Comparison of ENCODE assay signal across 12 mouse cellular contexts in genomic region chr7:101676033-101676761, GRCm38 (mm10). TPM values are rescaled to one million over a fixed set of nuclear protein-coding genes. Genes with fewer than 3 reads are reported as not detected.
A peak's percentile ranks its signal among the peaks of the same experiment; 100 is the strongest.
DNase-seq lines count a peak whose midpoint lies in the region; ATAC-seq and TF ChIP-seq lines count a peak whose summit lies in the region.
"Had no signal": no experiment of that assay in that cellular context is flagged by ENCODE, and none has a peak within 500 bp of the region (broad histone marks: within the 10 kb centered on the region; RNA-seq: fewer than 3 reads in every experiment).

No protein-coding gene starts in this region.

- H3K4me2 ChIP-seq in liver, embryonic 14.5 days (ENCODE audit: low read depth) = no peak overlapping the region
- H3K4me2 ChIP-seq in liver, embryonic 12.5 days = no peak overlapping the region
- H3K4me2 ChIP-seq in heart, embryonic 13.5 days = peak overlapping the region; percentile 51
- H3K4me2 ChIP-seq in stomach, embryonic 15.5 days = no peak overlapping the region

- no peaks in the 10 kb centered on the region for H3K27me3 ChIP-seq in liver, embryonic 14.5 days (ENCODE audit: control insufficient read depth, insufficient read depth, low read length)
- no peaks in the 10 kb centered on the region for H3K27me3 ChIP-seq in liver, embryonic 12.5 days (replicated peaks)
- no peaks in the 10 kb centered on the region for H3K27me3 ChIP-seq in heart, embryonic 13.5 days (replicated peaks)
- no peaks in the 10 kb centered on the region for H3K27me3 ChIP-seq in stomach, embryonic 15.5 days (replicated peaks)
- H3K27me3 ChIP-seq: CH12.LX had no signal

- no peak for TF ChIP-seq CTCF in liver, embryonic 14.5 days (IDR thresholded peaks at IDR 0.05; ENCODE audit: low read depth)

- peaks cover 0 to 8% of the 10 kb centered on the region in 2 experiments; a peak in 2 of 4 replicates for H3K4me1 ChIP-seq in liver, embryonic 14.5 days (replicated peaks; ENCODE audit: control insufficient read depth in 2 of 2, insufficient read depth in 2 of 2, low read length in 1 of 2)
- peaks cover 45% of the 10 kb centered on the region for H3K4me1 ChIP-seq in liver, embryonic 12.5 days
- peaks cover 58% of the 10 kb centered on the region for H3K4me1 ChIP-seq in heart, embryonic 13.5 days
- H3K4me1 ChIP-seq in stomach, embryonic 15.5 days = peaks cover 5% of the 10 kb centered on the region; the same call in 1 of the 2 replicates

- no peak overlapping the region for H3K4me3 ChIP-seq in liver, embryonic 14.5 days (ENCODE audit: insufficient read depth in 1 of 2, low read depth in 2 of 2, low read length in 2 of 2)
- H3K4me3 ChIP-seq in liver, embryonic 12.5 days = no peak overlapping the region
- H3K4me3 ChIP-seq in heart, embryonic 13.5 days = no peak overlapping the region
- no peak overlapping the region for H3K4me3 ChIP-seq in stomach, embryonic 15.5 days (replicated peaks)

- WGBS in liver, embryonic 14.5 days (ENCODE audit: insufficient replicate concordance) = 32% methylated on average over 6 of the region's 6 CpGs
- 53% methylated on average over 6 of the region's 6 CpGs for WGBS in liver, embryonic 12.5 days (ENCODE audit: insufficient replicate concordance)
- 22% methylated on average over 6 of the region's 6 CpGs for WGBS in heart, embryonic 13.5 days
- WGBS in stomach, embryonic 15.5 days = 45% methylated on average over 6 of the region's 6 CpGs

- no peak overlapping the region for H3K27ac ChIP-seq in liver, embryonic 14.5 days
- no peak overlapping the region for H3K27ac ChIP-seq in liver, embryonic 12.5 days
- peak overlapping the region; percentile 86 for H3K27ac ChIP-seq in heart, embryonic 13.5 days (replicated peaks)
- 0 out of 2 replicates have a peak overlapping the region, but pooled peaks have one; percentile 9 for H3K27ac ChIP-seq in stomach, embryonic 15.5 days

- ATAC-seq in liver, embryonic 14.5 days (ENCODE audit: insufficient read depth) = peak; percentile 62
- ATAC-seq in liver, embryonic 12.5 days = no peak
- ATAC-seq in heart, embryonic 13.5 days (ENCODE audit: extremely low read depth, insufficient number of reproducible peaks, low FRiP score, low TSS enrichment) = no peak
- peak; percentile 67; the same call in 1 of the 2 replicates for ATAC-seq in stomach, embryonic 15.5 days (ENCODE audit: insufficient read depth, low FRiP score, low read depth)
- ATAC-seq in inflammation-experienced regulatory T-cells, adult 6 months = no peak
- no peak for ATAC-seq in frontal cortex, adult (ENCODE audit: low TSS enrichment)

- H3K36me3 ChIP-seq in liver, embryonic 14.5 days (replicated peaks; ENCODE audit: control insufficient read depth, insufficient read depth, low read depth) = no peaks in the 10 kb centered on the region
- no peaks in the 10 kb centered on the region for H3K36me3 ChIP-seq in liver, embryonic 12.5 days
- H3K36me3 ChIP-seq in heart, embryonic 13.5 days = no peaks in the 10 kb centered on the region
- H3K36me3 ChIP-seq in stomach, embryonic 15.5 days = no peaks in the 10 kb centered on the region

- no peaks in the 10 kb centered on the region for H3K9me3 ChIP-seq in liver, embryonic 14.5 days (ENCODE audit: control insufficient read depth, low read length)
- H3K9me3 ChIP-seq in liver, embryonic 12.5 days (replicated peaks) = no peaks in the 10 kb centered on the region
- H3K9me3 ChIP-seq in heart, embryonic 13.5 days = no peaks in the 10 kb centered on the region
- H3K9me3 ChIP-seq in stomach, embryonic 15.5 days = no peaks in the 10 kb centered on the region

- DNase-seq in liver, embryonic 14.5 days (ENCODE audit: low read depth in 3 of 3, low spot score in 3 of 3) = no peak
- peak; percentile 36 for DNase-seq in lung, postnatal 10 days
- no peak for DNase-seq in thymus, postnatal 14 days
- DNase-seq: adrenal gland, postnatal 10 days; cerebellum, postnatal 14 days; kidney, adult 2 months had no signal

- H3K9ac ChIP-seq in liver, embryonic 14.5 days (replicated peaks) = no peak overlapping the region
- H3K9ac ChIP-seq in liver, embryonic 12.5 days = no peak overlapping the region; the same call in 1 of the 2 replicates
- peak overlapping the region; percentile 70 for H3K9ac ChIP-seq in heart, embryonic 13.5 days
- no peak overlapping the region for H3K9ac ChIP-seq in stomach, embryonic 15.5 days

- TF ChIP-seq EP300 in liver, embryonic 14.5 days (IDR thresholded peaks at IDR 0.05; ENCODE audit: low read depth) = no peak

RNA-seq across cellular contexts. Expression of gene Clpb, which starts 12.8 kb away (rescaled TPM):
- 4.1 and 8.3 TPM in 2 replicates for polyA plus RNA-seq in liver, embryonic 14.5 days (2012; rRNA removed)
- polyA plus RNA-seq in liver, embryonic 14.5 days (2014; fragmentation: Nextera tagmentation; extraction: Ambion mirVana) = 18.7 and 20.6 TPM in 2 replicates
- 31.9 and 34.6 TPM in 2 replicates for polyA plus RNA-seq in liver, embryonic 12.5 days (2016; fragmentation: Nextera tagmentation; extraction: Ambion mirVana)
- 47.0 and 52.3 TPM in 2 replicates for polyA plus RNA-seq in heart, embryonic 13.5 days (2015; fragmentation: Nextera tagmentation; extraction: Ambion mirVana)
- polyA plus RNA-seq in stomach, embryonic 15.5 days (2015; fragmentation: Nextera tagmentation; extraction: Ambion mirVana) = 53.1 and 56.0 TPM in 2 replicates
- polyA plus RNA-seq in inflammation-experienced regulatory T-cells, adult 6 months (2017; shearing (Covaris generic)) = 10 to 100 TPM in 2 of 3 experiments, 1 to 10 TPM in 1; 9.1 to 12.4 (median 10.7) TPM

Comparison
In these comparisons a context has a peak if more than half of its experiments do, and no peak if none do; other contexts are left out.
1. ATAC-seq: peak in liver, embryonic 14.5 days (single experiment) and stomach, embryonic 15.5 days (single experiment); none in liver, embryonic 12.5 days (single experiment), heart, embryonic 13.5 days (single experiment), inflammation-experienced regulatory T-cells, adult 6 months (single experiment) and frontal cortex, adult (single experiment).
2. H3K27ac ChIP-seq: peak in heart, embryonic 13.5 days (single experiment) and stomach, embryonic 15.5 days (single experiment); none in liver, embryonic 14.5 days (single experiment) and liver, embryonic 12.5 days (single experiment).